Mouse (Mus musculus) midbrain, postnatal 0 days (tissue): ENCODE measurements around the gene Abhd4. TPM values are rescaled to one million over a fixed set of nuclear protein-coding genes. Genes with fewer than 3 reads are reported as not detected.

Experiments used
- ATAC-seq: fragments of 200-750 bp; cut with Nextera tagmentation; 2 replicates; pipeline ENCODE4 v1.8.0; 2017; ENCODE audit warnings: moderate number of reproducible peaks, mild to moderate bottlenecking, moderate TSS enrichment, moderate library complexity; ENCODE audit not compliant: low FRiP score
- DNase-seq: peaks from one replicate; pipeline ENCODE4 v3.0.0-alpha.2; 2015; ENCODE audit warnings: low spot score
- H3K27ac ChIP-seq: fragments of 300-500 bp; sonication (generic); 2 replicates; pipeline ENCODE4 v1.5.1; 2014; ENCODE audit warnings: low read depth, mild to moderate bottlenecking, low read length, mixed read lengths
- H3K27me3 ChIP-seq: fragments of 300-500 bp; sonication (generic); 2 replicates; pipeline ENCODE4 v1.6.1; 2014; ENCODE audit warnings: low read length, control low read depth, mixed read lengths; ENCODE audit not compliant: insufficient read depth
- H3K36me3 ChIP-seq: fragments of 300-500 bp; sonication (generic); 2 replicates; pipeline ENCODE4 v1.6.1; 2014; ENCODE audit warnings: low read length, control low read depth, mixed read lengths; ENCODE audit not compliant: insufficient read depth
- H3K4me1 ChIP-seq: fragments of 300-500 bp; sonication (generic); 2 replicates; pipeline ENCODE4 v1.6.1; 2014; ENCODE audit warnings: mild to moderate bottlenecking, control low read depth, antibody characterized with exemption, low read length, mixed read lengths; ENCODE audit not compliant: insufficient read depth
- H3K4me2 ChIP-seq: fragments of 300-500 bp; sonication (generic); 2 replicates; pipeline ENCODE4 v1.6.1; 2014; ENCODE audit warnings: low read depth, mild to moderate bottlenecking, low read length, mixed read lengths; ENCODE audit not compliant: poor library complexity, severe bottlenecking
- H3K4me3 ChIP-seq: fragments of 300-500 bp; sonication (generic); 2 replicates; pipeline ENCODE4 v1.5.1; 2014; ENCODE audit warnings: low read depth, mild to moderate bottlenecking, low read length, moderate library complexity
- H3K9ac ChIP-seq: fragments of 300-500 bp; sonication (generic); replicated peaks from 2 replicates; pipeline ENCODE4 v1.6.1; 2014; ENCODE audit warnings: mild to moderate bottlenecking, low read length, moderate library complexity, mixed read lengths; ENCODE audit not compliant: poor library complexity, severe bottlenecking
- H3K9me3 ChIP-seq: fragments of 300-500 bp; sonication (generic); 2 replicates; pipeline ENCODE4 v1.6.1; 2016; ENCODE audit warnings: low read length, control low read depth
- CTCF ChIP-seq: IDR thresholded peaks from 2 replicates; pipeline ENCODE4 v1.5.1; 2016; ENCODE audit warnings: antibody characterized with exemption, mild to moderate bottlenecking
- WGBS: fragments of 180-500 bp; shearing (Covaris S2); extraction: QIAGEN DNeasy Blood & Tissue Kit; methylation state at CpG from one replicate; pipeline ENCODE4 v1.1.7; 2014; 5-methylcytosine and 5-hydroxymethylcytosine counted together
- polyA plus RNA-seq: library from polyadenylated mRNA; unstranded; fragments of >200 nt; fragmentation: Nextera tagmentation; extraction: Ambion mirVana; gene quantifications from 2 replicates; pipeline ENCODE4 v1.2.1, GENCODE M21; 2015
- total RNA-seq: library from RNA; depleted of rRNA; stranded (reverse); fragments of >200 nt; gene quantifications from 2 replicates; pipeline ENCODE4 v1.2.3, GENCODE M21; 2014

Abhd4 gene
- total and polyA plus RNA-seq, 2 experiments from 2014 or later = 56.4 to 87.8 TPM

GRCm38 (mm10) chr14:54219256-54219655 is 34.7 kb upstream of the Abhd4 start:
- no peaks in the 10 kb centered on the region for H3K36me3 ChIP-seq
- H3K27ac ChIP-seq = no peak overlapping the region
- ATAC-seq = no peak
- WGBS = 43% methylated on average over 8 of the region's 8 CpGs
- no peak overlapping the region for H3K4me3 ChIP-seq
- no peaks in the 10 kb centered on the region for H3K27me3 ChIP-seq
- no peak overlapping the region for H3K4me2 ChIP-seq
- no peak for DNase-seq
- H3K9me3 ChIP-seq = no peaks in the 10 kb centered on the region
- TF ChIP-seq CTCF = no peak
- no peaks in the 10 kb centered on the region for H3K4me1 ChIP-seq
- no peak overlapping the region for H3K9ac ChIP-seq

GRCm38 (mm10) chr14:54219849-54220248 is 34.1 kb upstream of the Abhd4 start:
- no peak for TF ChIP-seq CTCF
- Histone ChIP-seq H3K27me3 (no peaks in the 10 kb centered on the region), H3K9me3 (no peaks in the 10 kb centered on the region), H3K9ac (no peak overlapping the region), H3K36me3 (no peaks in the 10 kb centered on the region), H3K4me1 (no peaks in the 10 kb centered on the region), H3K4me3 (no peak overlapping the region), H3K4me2 (no peak overlapping the region), H3K27ac (no peak overlapping the region)
- ATAC-seq (no peak), DNase-seq (no peak)
- WGBS = 81% methylated on average over 7 of the region's 7 CpGs

- Histone ChIP-seq H3K9me3 (no peaks in the 10 kb centered on the region), H3K4me3 (no peak overlapping the region), H3K4me1 (no peaks in the 10 kb centered on the region), H3K9ac (no peak overlapping the region), H3K36me3 (no peaks in the 10 kb centered on the region), H3K27ac (no peak overlapping the region), H3K27me3 (no peaks in the 10 kb centered on the region), H3K4me2 (no peak overlapping the region)
- ATAC-seq (no peak), DNase-seq (no peak)
- TF ChIP-seq CTCF = no peak
- 77% methylated on average over 8 of the region's 8 CpGs for WGBS
Observed at GRCm38 (mm10) chr14:54220726-54221494, 33.1 kb upstream of the Abhd4 start.

GRCm38 (mm10) chr14:54221641-54222040 is 32.3 kb upstream of the Abhd4 start:
- no peak overlapping the region for H3K27ac ChIP-seq
- no peak for ATAC-seq
- TF ChIP-seq CTCF = no peak
- no peak overlapping the region for H3K9ac ChIP-seq
- H3K36me3 ChIP-seq = no peaks in the 10 kb centered on the region
- H3K4me2 ChIP-seq = no peak overlapping the region
- DNase-seq = no peak
- no peaks in the 10 kb centered on the region for H3K27me3 ChIP-seq
- H3K9me3 ChIP-seq = no peaks in the 10 kb centered on the region
- 97% methylated on average over 6 of the region's 6 CpGs for WGBS
- no peaks in the 10 kb centered on the region for H3K4me1 ChIP-seq
- H3K4me3 ChIP-seq = no peak overlapping the region

GRCm38 (mm10) chr14:54222289-54222727 is 31.7 kb upstream of the Abhd4 start:
- no peaks in the 10 kb centered on the region for H3K27me3 ChIP-seq
- no peak for TF ChIP-seq CTCF
- no peaks in the 10 kb centered on the region for H3K4me1 ChIP-seq
- no peak overlapping the region for H3K27ac ChIP-seq
- DNase-seq (no peak), ATAC-seq (no peak)
- no peaks in the 10 kb centered on the region for H3K9me3 ChIP-seq
- H3K4me3 ChIP-seq = no peak overlapping the region
- H3K4me2 ChIP-seq = no peak overlapping the region
- H3K9ac ChIP-seq = no peak overlapping the region
- WGBS = 88% methylated on average over 8 of the region's 8 CpGs
- H3K36me3 ChIP-seq = no peaks in the 10 kb centered on the region

GRCm38 (mm10) chr14:54223315-54224063 is 30.5 kb upstream of the Abhd4 start:
- Histone ChIP-seq H3K9me3 (no peaks in the 10 kb centered on the region), H3K27me3 (no peaks in the 10 kb centered on the region), H3K4me1 (0 out of 2 replicates have a peak, but pooled peaks cover under 1% of the 10 kb centered on the region), H3K27ac (no peak overlapping the region), H3K36me3 (no peaks in the 10 kb centered on the region), H3K4me2 (no peak overlapping the region), H3K9ac (no peak overlapping the region), H3K4me3 (no peak overlapping the region)
- TF ChIP-seq CTCF = no peak
- ATAC-seq (no peak), DNase-seq (no peak)
- 62% methylated on average over 13 of the region's 13 CpGs for WGBS
